Mouse (Mus musculus) limb, embryonic 15.5 days (tissue): Measurements from ENCODE around the gene Neurog1. TPM values are rescaled to one million over a fixed set of nuclear protein-coding genes. Genes with fewer than 3 reads are reported as not detected.

ENCODE experiments used
- ATAC-seq: fragments of 200-750 bp; cut with Nextera tagmentation; 2 replicates; pipeline ENCODE4 v1.8.0; 2017; ENCODE audit warnings: low read depth, moderate TSS enrichment; ENCODE audit not compliant: insufficient number of reproducible peaks, low FRiP score, low TSS enrichment
- H3K27ac ChIP-seq: fragments of 300-500 bp; sonication (generic); 2 replicates; pipeline ENCODE4 v1.5.1; 2015; ENCODE audit warnings: moderate library complexity, mild to moderate bottlenecking, inconsistent platforms
- H3K27me3 ChIP-seq: fragments of 300-500 bp; sonication (generic); 2 replicates; pipeline ENCODE4 v1.6.1; 2015; ENCODE audit warnings: inconsistent platforms
- H3K36me3 ChIP-seq: fragments of 300-500 bp; sonication (generic); 2 replicates; pipeline ENCODE4 v1.6.1; 2015; ENCODE audit warnings: inconsistent platforms
- H3K4me1 ChIP-seq: fragments of 300-500 bp; sonication (generic); 2 replicates; pipeline ENCODE4 v1.6.1; 2015; ENCODE audit warnings: inconsistent platforms
- H3K4me2 ChIP-seq: fragments of 300-500 bp; sonication (generic); 2 replicates; pipeline ENCODE4 v1.6.1; 2015; ENCODE audit warnings: mild to moderate bottlenecking, inconsistent platforms
- H3K4me3 ChIP-seq: fragments of 300-500 bp; sonication (generic); 2 replicates; pipeline ENCODE4 v1.5.1; 2015; ENCODE audit warnings: mild to moderate bottlenecking, inconsistent platforms
- H3K9ac ChIP-seq: fragments of 300-500 bp; sonication (generic); 2 replicates; pipeline ENCODE4 v1.6.1; 2015; ENCODE audit warnings: inconsistent platforms
- H3K9me3 ChIP-seq: fragments of 300-500 bp; sonication (generic); 2 replicates; pipeline ENCODE4 v1.6.1; 2016; ENCODE audit warnings: inconsistent platforms
- WGBS: fragments of 180-500 bp; shearing (Covaris S2); methylation state at CpG from one replicate; pipeline ENCODE4 v1.1.7; 2015; 5-methylcytosine and 5-hydroxymethylcytosine counted together
- polyA plus RNA-seq: library from polyadenylated mRNA; unstranded; fragments of >200 nt; fragmentation: Nextera tagmentation; extraction: Ambion mirVana; gene quantifications from 2 replicates; pipeline ENCODE4 v1.2.1, GENCODE M21; 2015

Gene Neurog1
- not detected in 2 replicates for polyA plus RNA-seq

GRCm38 (mm10) chr13:56251924-56252619, at the start of gene Neurog1:
Gene Neurog1, minus strand, starts transcription at chr13:56252163.
- Histone ChIP-seq H3K9ac (no peak within 1 kb of the TSS), H3K4me3 (peak within 1 kb of the TSS; percentile 39), H3K4me1 (peaks cover 13% of the 10 kb centered on the region), H3K9me3 (no peaks in the 10 kb centered on the region), H3K36me3 (no peaks in the 10 kb centered on the region), H3K4me2 (peak within 1 kb of the TSS; percentile 70), H3K27me3 (peaks cover 100% of the 10 kb centered on the region), H3K27ac (no peak within 1 kb of the TSS)
- no peak for ATAC-seq
- under 1% methylated on average over 65 of the region's 65 CpGs for WGBS

GRCm38 (mm10) chr13:56299336-56299735, 47.4 kb upstream of the Neurog1 start:
- Histone ChIP-seq H3K4me3 (no peak overlapping the region), H3K36me3 (no peaks in the 10 kb centered on the region), H3K9ac (no peak overlapping the region), H3K4me1 (peaks cover 32% of the 10 kb centered on the region), H3K9me3 (no peaks in the 10 kb centered on the region), H3K27ac (no peak overlapping the region), H3K4me2 (no peak overlapping the region), H3K27me3 (peaks cover 31% of the 10 kb centered on the region)
- WGBS: 96% methylated on average over 11 of the region's 11 CpGs
- no peak for ATAC-seq

GRCm38 (mm10) chr13:56296659-56297020, 44.7 kb upstream of the Neurog1 start:
- Histone ChIP-seq H3K4me3 (peak overlapping the region; percentile 60), H3K4me2 (peak overlapping the region; percentile 86), H3K9ac (peak overlapping the region; percentile 78), H3K27ac (peak overlapping the region; percentile 79), H3K4me1 (peaks cover 35% of the 10 kb centered on the region), H3K9me3 (no peaks in the 10 kb centered on the region), H3K27me3 (peaks cover 44% of the 10 kb centered on the region), H3K36me3 (0 out of 2 replicates have a peak, but pooled peaks cover 2% of the 10 kb centered on the region)
- ATAC-seq: no peak
- WGBS: 5% methylated on average over 8 of the region's 8 CpGs

- Histone ChIP-seq H3K4me3 (peak within 1 kb of the TSS; percentile 60), H3K27me3 (peaks cover 44% of the 10 kb centered on the region), H3K27ac (peak within 1 kb of the TSS; percentile 79), H3K4me1 (peaks cover 40% of the 10 kb centered on the region), H3K36me3 (0 out of 2 replicates have a peak, but pooled peaks cover 2% of the 10 kb centered on the region), H3K9me3 (no peaks in the 10 kb centered on the region), H3K4me2 (peak within 1 kb of the TSS; percentile 86), H3K9ac (peak within 1 kb of the TSS; percentile 78)
- under 1% methylated on average over 69 of the region's 76 CpGs for WGBS
- peak; percentile 50 for ATAC-seq
Observed at GRCm38 (mm10) chr13:56295943-56296658, 44.1 kb upstream of the Neurog1 start, which contains the start of gene Cxcl14. Gene Cxcl14, minus strand, starts transcription at chr13:56296551.

- Histone ChIP-seq H3K9me3 (no peaks in the 10 kb centered on the region), H3K4me2 (peak overlapping the region; percentile 86), H3K9ac (peak overlapping the region; percentile 78), H3K36me3 (0 out of 2 replicates have a peak, but pooled peaks cover 2% of the 10 kb centered on the region), H3K4me3 (peak overlapping the region; percentile 60), H3K27ac (peak overlapping the region; percentile 79), H3K4me1 (peaks cover 41% of the 10 kb centered on the region), H3K27me3 (peaks cover 44% of the 10 kb centered on the region)
- no peak for ATAC-seq
- 4% methylated on average over 13 of the region's 13 CpGs for WGBS
Observed at GRCm38 (mm10) chr13:56295586-56295942, 43.6 kb upstream of the Neurog1 start.

- 0 out of 2 replicates have a peak, but pooled peaks cover 5% of the 10 kb centered on the region for H3K36me3 ChIP-seq
- peak overlapping the region; percentile 86 for H3K4me2 ChIP-seq
- H3K4me1 ChIP-seq: peaks cover 41% of the 10 kb centered on the region
- no peak for ATAC-seq
- WGBS: 10% methylated on average over 10 of the region's 10 CpGs
- peak overlapping the region; percentile 60 for H3K4me3 ChIP-seq
- peak overlapping the region; percentile 79; the same call in 1 of the 2 replicates for H3K27ac ChIP-seq
- H3K9me3 ChIP-seq: no peaks in the 10 kb centered on the region
- H3K27me3 ChIP-seq: peaks cover 44% of the 10 kb centered on the region
- H3K9ac ChIP-seq: peak overlapping the region; percentile 78
Observed at GRCm38 (mm10) chr13:56294908-56295307, 42.9 kb upstream of the Neurog1 start.

- 75% methylated on average over 6 of the region's 6 CpGs for WGBS
- Histone ChIP-seq H3K27ac (peak overlapping the region; percentile 71), H3K4me2 (no peak overlapping the region), H3K36me3 (0 out of 2 replicates have a peak, but pooled peaks cover 5% of the 10 kb centered on the region), H3K9me3 (no peaks in the 10 kb centered on the region), H3K27me3 (peaks cover 18% of the 10 kb centered on the region), H3K9ac (no peak overlapping the region), H3K4me3 (no peak overlapping the region), H3K4me1 (peaks cover 36% of the 10 kb centered on the region)
- no peak for ATAC-seq
Observed at GRCm38 (mm10) chr13:56289998-56290397, 38.0 kb upstream of the Neurog1 start.

- Histone ChIP-seq H3K4me3 (no peak overlapping the region), H3K9ac (no peak overlapping the region), H3K4me1 (peaks cover 30% of the 10 kb centered on the region), H3K27me3 (peaks cover 16% of the 10 kb centered on the region; the same call in 1 of the 2 replicates), H3K9me3 (no peaks in the 10 kb centered on the region), H3K27ac (peak overlapping the region; percentile 73), H3K4me2 (peak overlapping the region; percentile 30; the same call in 1 of the 2 replicates), H3K36me3 (0 out of 2 replicates have a peak, but pooled peaks cover 5% of the 10 kb centered on the region)
- no peak for ATAC-seq
- WGBS: 25% methylated on average over 11 of the region's 11 CpGs
Observed at GRCm38 (mm10) chr13:56289261-56289660, 37.3 kb upstream of the Neurog1 start.

GRCm38 (mm10) chr13:56288601-56289000, 36.6 kb upstream of the Neurog1 start:
- Histone ChIP-seq H3K4me2 (no peak overlapping the region), H3K36me3 (0 out of 2 replicates have a peak, but pooled peaks cover 5% of the 10 kb centered on the region), H3K9ac (no peak overlapping the region), H3K9me3 (no peaks in the 10 kb centered on the region), H3K4me3 (no peak overlapping the region), H3K4me1 (peaks cover 24% of the 10 kb centered on the region), H3K27me3 (peaks cover 12% of the 10 kb centered on the region; the same call in 1 of the 2 replicates), H3K27ac (no peak overlapping the region)
- WGBS: 23% methylated on average over 4 of the region's 4 CpGs
- ATAC-seq: no peak

- no peak overlapping the region for H3K27ac ChIP-seq
- H3K9ac ChIP-seq: no peak overlapping the region
- peaks cover 21% of the 10 kb centered on the region for H3K4me1 ChIP-seq
- WGBS: 72% methylated on average over 9 of the region's 9 CpGs
- no peaks in the 10 kb centered on the region for H3K9me3 ChIP-seq
- no peak overlapping the region for H3K4me3 ChIP-seq
- no peak for ATAC-seq
- H3K27me3 ChIP-seq: 0 out of 2 replicates have a peak, but pooled peaks cover 3% of the 10 kb centered on the region
- 0 out of 2 replicates have a peak, but pooled peaks cover 5% of the 10 kb centered on the region for H3K36me3 ChIP-seq
- H3K4me2 ChIP-seq: no peak overlapping the region
Observed at GRCm38 (mm10) chr13:56287091-56287490, 35.1 kb upstream of the Neurog1 start.

- no peak overlapping the region for H3K4me2 ChIP-seq
- ATAC-seq: no peak
- no peaks in the 10 kb centered on the region for H3K36me3 ChIP-seq
- 0 out of 2 replicates have a peak, but pooled peaks cover 3% of the 10 kb centered on the region for H3K27me3 ChIP-seq
- H3K27ac ChIP-seq: no peak overlapping the region
- H3K9me3 ChIP-seq: no peaks in the 10 kb centered on the region
- H3K4me1 ChIP-seq: no peaks in the 10 kb centered on the region
- H3K4me3 ChIP-seq: no peak overlapping the region
- 93% methylated on average over 13 of the region's 13 CpGs for WGBS
- H3K9ac ChIP-seq: no peak overlapping the region
Observed at GRCm38 (mm10) chr13:56283321-56283720, 31.4 kb upstream of the Neurog1 start.

GRCm38 (mm10) chr13:56280356-56280755, 28.4 kb upstream of the Neurog1 start:
- 74% methylated on average over 6 of the region's 6 CpGs for WGBS
- H3K27ac ChIP-seq: no peak overlapping the region
- no peak for ATAC-seq
- no peaks in the 10 kb centered on the region for H3K27me3 ChIP-seq
- H3K36me3 ChIP-seq: no peaks in the 10 kb centered on the region
- no peak overlapping the region for H3K4me2 ChIP-seq
- no peak overlapping the region for H3K9ac ChIP-seq
- no peaks in the 10 kb centered on the region for H3K4me1 ChIP-seq
- H3K4me3 ChIP-seq: no peak overlapping the region
- no peaks in the 10 kb centered on the region for H3K9me3 ChIP-seq
